In the genomic region with DNA sequence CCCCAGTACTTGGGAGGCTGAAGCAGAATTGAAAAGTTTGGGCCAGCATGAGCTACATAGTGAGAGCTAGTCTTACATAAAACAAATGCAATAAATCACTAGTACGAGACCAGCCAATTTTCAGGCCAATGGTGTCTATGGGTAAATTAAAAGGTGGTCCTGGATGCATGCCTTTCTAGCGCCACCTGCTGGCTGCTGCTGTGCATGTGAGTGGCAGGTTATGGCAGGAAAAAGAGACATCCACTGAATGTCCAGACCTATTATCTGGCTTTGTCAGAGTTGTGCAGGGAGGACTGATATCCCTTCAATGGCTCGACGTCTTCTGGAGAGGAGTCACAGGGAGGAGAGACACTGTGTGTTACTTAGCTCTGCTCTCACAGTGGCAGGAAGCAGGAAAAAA, we compare ENCODE assay signal across 8 mouse cellular contexts. TPM values are rescaled to one million over a fixed set of nuclear protein-coding genes. Genes with fewer than 3 reads are reported as not detected.
DNase-seq lines count a peak whose midpoint lies in the region; ATAC-seq lines count a peak whose summit lies in the region.

No protein-coding gene starts in this region.

- intact Hi-C loops in left cerebral cortex, postnatal 10 days (cut with DNase I): loop anchor here (2.0 to 5.0 kb wide), 3 partner anchors 54 to 272 kb away; a partner anchor contains a TSS

- no peak overlapping the region for H3K4me3 ChIP-seq in intestine, embryonic 14.5 days (ENCODE audit: low read depth, low read length)
- H3K4me3 ChIP-seq in midbrain, embryonic 10.5 days: no peak overlapping the region

- H3K4me1 ChIP-seq in intestine, embryonic 14.5 days (replicated peaks; ENCODE audit: control insufficient read depth, insufficient read depth, low read length): no peaks in the 10 kb centered on the region
- H3K4me1 ChIP-seq in midbrain, embryonic 10.5 days: peaks cover 3% of the 10 kb centered on the region; the same call in 1 of the 2 replicates

- H3K4me2 ChIP-seq in intestine, embryonic 14.5 days (ENCODE audit: low read length): no peak overlapping the region

- H3K9me3 ChIP-seq in intestine, embryonic 14.5 days (ENCODE audit: control insufficient read depth, low read length): no peaks in the 10 kb centered on the region
- H3K9me3 ChIP-seq in midbrain, embryonic 10.5 days (replicated peaks): no peaks in the 10 kb centered on the region

- 9% methylated on average over 4 of the region's 4 CpGs for WGBS in intestine, embryonic 14.5 days
- 13% methylated on average over 4 of the region's 4 CpGs for WGBS in midbrain, embryonic 10.5 days

- peak; percentile 44 for ATAC-seq in intestine, embryonic 14.5 days (replicated peaks; ENCODE audit: low FRiP score, low TSS enrichment, low read depth)

- H3K36me3 ChIP-seq in intestine, embryonic 14.5 days (ENCODE audit: control insufficient read depth, insufficient read depth, low read length): peaks cover 25% of the 10 kb centered on the region
- peaks cover 32% of the 10 kb centered on the region for H3K36me3 ChIP-seq in midbrain, embryonic 10.5 days

- DNase-seq in T-cell, adult 2 months (ENCODE audit: low spot score): peak; percentile 75
- peak; percentile 84 to 90 for DNase-seq in cerebellum, postnatal 36 days
- DNase-seq in gastrocnemius, postnatal 10 days: peak; percentile 90
- DNase-seq in intestine, embryonic 14.5 days (ENCODE audit: low spot score): peak; percentile 94
- peak; percentile 85 to 89 for DNase-seq in left cerebral cortex, postnatal 10 days (ENCODE audit: extremely low spot score in 1 of 2, low spot score in 2 of 2)
- peak; percentile 88 for DNase-seq in midbrain, embryonic 10.5 days (ENCODE audit: low spot score)
- peak; percentile 80 for DNase-seq in right cerebral cortex, postnatal 25 days
- DNase-seq in urinary bladder, postnatal 36 days (ENCODE audit: low spot score in 2 of 2): peak; percentile 78 to 86

- H3K27ac ChIP-seq in intestine, embryonic 14.5 days (ENCODE audit: low read depth): no peak overlapping the region
- H3K27ac ChIP-seq in midbrain, embryonic 10.5 days (replicated peaks): no peak overlapping the region

- H3K27me3 ChIP-seq in intestine, embryonic 14.5 days (replicated peaks; ENCODE audit: control insufficient read depth, insufficient read depth, low read length): no peaks in the 10 kb centered on the region
- no peaks in the 10 kb centered on the region for H3K27me3 ChIP-seq in midbrain, embryonic 10.5 days (ENCODE audit: low read depth, poor library complexity, severe bottlenecking)

- H3K9ac ChIP-seq in intestine, embryonic 14.5 days (ENCODE audit: low read length): no peak overlapping the region

RNA-seq across cellular contexts. Expression of a gene that starts 15.1 kb away (rescaled TPM):
- 100 to 1,000 TPM; 248 to 264 TPM for total RNA-seq in gastrocnemius, postnatal 10 days (2021)
- polyA plus RNA-seq in intestine, embryonic 14.5 days (2014; fragmentation: Nextera tagmentation; extraction: Ambion mirVana): 599 and 621 TPM in 2 replicates
- total RNA-seq in left cerebral cortex, postnatal 10 days (2021): 100 to 1,000 TPM; 229 to 230 TPM
- polyA plus RNA-seq in midbrain, embryonic 10.5 days (2016; fragmentation: Nextera tagmentation; extraction: Ambion mirVana): 728 and 772 TPM in 2 replicates

RNA-seq across cellular contexts. Expression of a gene that starts 15.1 kb away (rescaled TPM):
- 10 to 100 TPM; 11.4 to 12.6 TPM for total RNA-seq in gastrocnemius, postnatal 10 days (2021)
- polyA plus RNA-seq in intestine, embryonic 14.5 days (2014; fragmentation: Nextera tagmentation; extraction: Ambion mirVana): 13.1 and 16.5 TPM in 2 replicates
- 10 to 100 TPM; 10.9 to 11.0 TPM for total RNA-seq in left cerebral cortex, postnatal 10 days (2021)
- polyA plus RNA-seq in midbrain, embryonic 10.5 days (2016; fragmentation: Nextera tagmentation; extraction: Ambion mirVana): 14.7 and 18.0 TPM in 2 replicates

RNA-seq across cellular contexts. Expression of a gene that starts 21.3 kb away (rescaled TPM):
- total RNA-seq in gastrocnemius, postnatal 10 days (2021): 10 to 100 TPM; 48.0 to 51.9 TPM
- 10.0 and 12.0 TPM in 2 replicates for polyA plus RNA-seq in intestine, embryonic 14.5 days (2014; fragmentation: Nextera tagmentation; extraction: Ambion mirVana)
- total RNA-seq in left cerebral cortex, postnatal 10 days (2021): 10 to 100 TPM; 13.5 to 17.3 TPM
- polyA plus RNA-seq in midbrain, embryonic 10.5 days (2016; fragmentation: Nextera tagmentation; extraction: Ambion mirVana): 1.3 and 1.6 TPM in 2 replicates

RNA-seq across cellular contexts. Expression of a gene that starts 55.7 kb away (rescaled TPM):
- 10 to 100 TPM; 69.4 to 75.0 TPM for total RNA-seq in gastrocnemius, postnatal 10 days (2021)
- polyA plus RNA-seq in intestine, embryonic 14.5 days (2014; fragmentation: Nextera tagmentation; extraction: Ambion mirVana): 36.2 and 39.6 TPM in 2 replicates
- 100 to 1,000 TPM; 226 to 233 TPM for total RNA-seq in left cerebral cortex, postnatal 10 days (2021)
- polyA plus RNA-seq in midbrain, embryonic 10.5 days (2016; fragmentation: Nextera tagmentation; extraction: Ambion mirVana): 37.3 and 45.3 TPM in 2 replicates
